Mouse (Mus musculus) limb, embryonic 11.5 days (tissue): Measurements from ENCODE around the gene Mei1. TPM values are rescaled to one million over a fixed set of nuclear protein-coding genes. Genes with fewer than 3 reads are reported as not detected.

ENCODE experiments used
- ATAC-seq: fragments of 200-750 bp; cut with Nextera tagmentation; 2 replicates; pipeline ENCODE4 v1.8.0; 2017; ENCODE audit warnings: low read depth; ENCODE audit not compliant: insufficient number of reproducible peaks, low FRiP score, low TSS enrichment
- DNase-seq: peaks from one replicate; pipeline ENCODE4 v3.0.0-alpha.2; 2015; ENCODE audit warnings: low spot score
- H3K27ac ChIP-seq: fragments of 300-500 bp; sonication (generic); replicated peaks from 2 replicates; pipeline ENCODE4 v1.5.1; 2014; ENCODE audit warnings: low read depth, mild to moderate bottlenecking, low read length
- H3K27me3 ChIP-seq: fragments of 300-500 bp; sonication (generic); 2 replicates; pipeline ENCODE4 v1.6.1; 2014; ENCODE audit warnings: mild to moderate bottlenecking, low read length, mixed read lengths; ENCODE audit not compliant: control insufficient read depth, insufficient read depth
- H3K36me3 ChIP-seq: fragments of 300-500 bp; sonication (generic); 2 replicates; pipeline ENCODE4 v1.6.1; 2014; ENCODE audit warnings: mild to moderate bottlenecking, low read length, moderate library complexity, mixed read lengths; ENCODE audit not compliant: control insufficient read depth, insufficient read depth
- H3K4me1 ChIP-seq: fragments of 300-500 bp; sonication (generic); 2 replicates; pipeline ENCODE4 v1.6.1; 2014; ENCODE audit warnings: low read length, mixed read lengths; ENCODE audit not compliant: control insufficient read depth, insufficient read depth
- H3K4me2 ChIP-seq: fragments of 300-500 bp; sonication (generic); 2 replicates; pipeline ENCODE4 v1.6.1; 2014; ENCODE audit warnings: low read depth, mild to moderate bottlenecking, moderate library complexity; ENCODE audit not compliant: severe bottlenecking
- H3K4me3 ChIP-seq: fragments of 300-500 bp; sonication (generic); 2 replicates; pipeline ENCODE4 v1.5.1; 2014; ENCODE audit warnings: low read depth, low read length
- H3K9ac ChIP-seq: fragments of 300-500 bp; sonication (generic); 2 replicates; pipeline ENCODE4 v1.6.1; 2014; ENCODE audit warnings: mild to moderate bottlenecking, low read length
- H3K9me3 ChIP-seq: fragments of 300-500 bp; sonication (generic); 2 replicates; pipeline ENCODE4 v1.6.1; 2016; ENCODE audit warnings: low read length; ENCODE audit not compliant: control insufficient read depth
- WGBS: fragments of 180-500 bp; shearing (Covaris S2); extraction: QIAGEN DNeasy Blood & Tissue Kit; methylation state at CpG from one replicate; pipeline ENCODE4 v1.1.7; 2014; 5-methylcytosine and 5-hydroxymethylcytosine counted together
- polyA plus RNA-seq: library from polyadenylated mRNA; unstranded; fragments of >200 nt; fragmentation: Nextera tagmentation; extraction: Ambion mirVana; gene quantifications from 2 replicates; pipeline ENCODE4 v1.2.1, GENCODE M21; 2014

The Mei1 gene
- polyA plus RNA-seq, 1 experiment from 2014 or later = 0.05 TPM

DNA sequence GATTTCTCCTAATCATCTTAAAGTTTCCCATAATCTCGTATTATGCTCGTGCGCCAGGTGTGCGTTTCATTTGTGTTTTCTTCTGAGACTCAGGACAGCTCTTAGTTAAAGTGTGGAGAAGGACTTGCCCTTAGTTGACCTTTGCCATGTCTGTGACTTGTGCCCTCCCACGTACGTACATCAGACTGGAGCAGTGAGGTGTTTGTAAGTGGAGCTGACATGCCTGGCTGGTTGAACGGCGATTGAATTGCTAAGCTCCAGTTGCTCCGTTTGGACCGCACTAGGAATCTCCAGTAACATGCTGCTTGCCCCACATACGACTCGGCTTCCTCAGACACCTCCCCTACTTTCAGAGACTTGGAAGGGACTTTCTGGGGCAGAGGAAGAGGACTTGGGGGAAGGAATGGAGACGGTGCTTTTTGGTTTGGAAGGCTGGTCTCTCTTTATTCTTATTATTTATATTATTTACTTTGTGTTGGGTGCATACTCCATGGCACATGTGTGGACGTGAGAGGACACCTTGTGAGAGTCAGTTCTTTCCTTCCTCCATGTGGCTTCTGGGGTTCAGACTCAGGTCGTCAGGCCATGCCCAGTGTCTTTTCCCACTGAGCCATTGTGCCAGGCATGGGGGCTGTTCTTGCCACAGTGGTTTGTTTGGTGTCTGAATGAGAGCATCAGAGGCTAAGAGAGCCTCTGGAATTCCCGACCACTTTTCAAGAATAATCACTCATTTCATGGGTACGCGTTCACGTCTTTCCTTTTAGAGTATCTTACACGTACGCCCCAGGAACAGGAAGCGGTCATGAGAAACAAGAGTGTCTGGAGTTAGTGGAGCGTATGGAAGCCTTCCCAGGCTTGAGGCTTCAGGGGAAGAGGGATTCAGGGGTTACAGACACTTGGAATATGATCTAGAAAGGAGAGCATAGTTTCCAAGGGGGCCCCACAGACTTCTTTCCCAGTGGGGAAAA, 97.7 kb downstream of the Mei1 start:
- 64% methylated on average over 23 of the region's 23 CpGs for WGBS
- H3K27ac ChIP-seq = no peak overlapping the region
- peaks cover 21% of the 10 kb centered on the region for H3K4me1 ChIP-seq
- no peaks in the 10 kb centered on the region for H3K27me3 ChIP-seq
- DNase-seq (no peak), ATAC-seq (no peak)
- no peak overlapping the region for H3K9ac ChIP-seq
- H3K9me3 ChIP-seq = no peaks in the 10 kb centered on the region
- H3K4me2 ChIP-seq = no peak overlapping the region
- H3K36me3 ChIP-seq = peaks cover 16% of the 10 kb centered on the region
- H3K4me3 ChIP-seq = no peak overlapping the region

DNA sequence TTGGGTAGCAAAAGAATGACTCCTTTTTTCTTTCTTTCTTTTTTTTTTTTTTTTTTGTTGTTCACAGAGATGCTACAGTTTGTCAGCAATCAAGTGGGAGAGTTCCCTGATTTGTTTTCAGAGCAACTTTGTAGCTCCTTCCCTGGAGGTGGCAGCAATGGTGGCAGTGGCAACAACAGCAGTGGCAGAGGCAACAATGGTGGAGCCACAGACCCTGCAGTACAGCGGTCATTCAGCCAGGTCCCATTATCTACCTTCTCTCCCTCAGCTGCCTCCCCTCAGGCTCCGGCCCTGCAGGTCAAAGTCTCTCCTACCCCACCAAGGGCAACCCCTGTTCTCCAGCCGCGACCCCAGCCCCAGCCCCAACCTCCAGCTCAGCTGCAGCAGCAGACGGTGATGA, 99.9 kb downstream of the Mei1 start:
- H3K9ac ChIP-seq = no peak overlapping the region

DNA sequence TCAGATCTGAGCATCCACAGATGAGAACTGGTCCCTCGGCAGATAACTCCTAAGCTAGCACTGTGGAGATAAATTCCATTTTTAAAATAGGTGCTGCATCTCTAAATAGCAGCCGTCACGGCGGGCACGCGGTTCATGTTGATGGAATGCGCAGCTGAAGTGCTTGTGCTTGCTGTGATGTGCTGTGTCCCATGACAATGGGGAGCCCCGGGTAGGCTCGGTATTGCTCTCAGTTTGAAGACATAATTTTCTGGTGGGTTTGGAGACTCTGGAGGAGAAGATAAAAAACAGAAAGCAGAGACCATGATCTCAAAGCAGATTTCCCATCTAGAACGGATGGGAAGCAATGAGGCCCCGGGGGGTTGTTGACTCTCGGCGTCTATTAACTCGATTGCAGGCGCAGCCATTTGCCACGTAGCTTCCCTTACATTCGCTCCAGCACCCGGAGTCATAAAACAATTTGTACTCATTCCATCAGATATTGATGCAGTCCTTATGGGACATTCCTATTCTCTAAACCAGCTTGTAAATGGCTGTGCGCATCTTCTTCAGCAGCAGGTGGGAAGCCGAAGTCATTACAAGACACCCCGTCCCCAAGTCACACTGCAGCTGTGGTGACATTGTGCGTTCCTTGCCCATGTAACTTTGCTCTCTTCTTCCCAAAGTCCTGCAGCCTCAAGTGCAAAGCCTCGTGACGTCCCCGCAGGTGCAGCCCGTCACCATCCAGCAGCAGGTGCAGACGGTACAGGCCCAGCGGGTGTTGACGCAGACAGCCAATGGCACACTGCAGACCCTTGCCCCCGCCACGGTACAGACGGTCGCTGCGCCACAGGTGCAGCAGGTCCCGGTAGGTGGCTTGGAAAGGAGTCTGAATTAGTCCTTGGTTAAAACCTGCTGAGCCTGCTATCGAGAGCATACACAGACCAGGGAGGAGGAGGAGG, 100.9 kb downstream of the Mei1 start:
- Histone ChIP-seq H3K4me2 (no peak overlapping the region), H3K27ac (no peak overlapping the region), H3K4me3 (no peak overlapping the region), H3K9me3 (no peaks in the 10 kb centered on the region), H3K36me3 (peaks cover 32% of the 10 kb centered on the region), H3K27me3 (no peaks in the 10 kb centered on the region), H3K9ac (no peak overlapping the region), H3K4me1 (peaks cover 16% of the 10 kb centered on the region)
- no peak for ATAC-seq
- DNase-seq = no peak
- WGBS = 82% methylated on average over 36 of the region's 36 CpGs

More for the DNA sequence above, 99.9 kb downstream of the Mei1 start:
- peaks cover 18% of the 10 kb centered on the region for H3K4me1 ChIP-seq
- no peaks in the 10 kb centered on the region for H3K9me3 ChIP-seq
- 85% methylated on average over 5 of the region's 5 CpGs for WGBS
- H3K4me3 ChIP-seq = no peak overlapping the region
- no peak overlapping the region for H3K27ac ChIP-seq
- H3K36me3 ChIP-seq = peaks cover 24% of the 10 kb centered on the region
- no peak for DNase-seq
- no peak overlapping the region for H3K4me2 ChIP-seq
- ATAC-seq = no peak
- H3K27me3 ChIP-seq = no peaks in the 10 kb centered on the region

DNA sequence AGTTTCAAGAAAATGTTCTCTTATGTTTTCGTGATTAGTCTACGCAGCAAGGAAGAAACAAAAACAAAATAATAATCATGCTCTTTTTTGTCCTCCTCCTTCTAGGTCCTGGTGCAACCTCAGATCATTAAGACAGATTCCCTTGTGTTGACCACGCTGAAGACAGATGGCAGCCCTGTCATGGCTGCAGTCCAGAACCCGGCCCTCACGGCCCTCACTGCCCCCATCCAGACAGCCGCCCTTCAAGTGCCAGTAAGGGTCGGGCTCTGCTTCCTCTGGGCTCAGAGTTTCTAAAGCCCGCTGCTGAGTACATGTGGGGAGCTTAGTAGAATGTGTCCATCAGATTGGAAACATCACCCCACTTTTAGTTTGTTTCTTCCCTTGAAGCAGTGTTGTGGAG, 102.9 kb downstream of the Mei1 start:
- H3K9me3 ChIP-seq = no peaks in the 10 kb centered on the region

GRCm38 (mm10) chr15:82175091-82175490, 105.3 kb downstream of the Mei1 start:
- Histone ChIP-seq H3K9me3 (no peaks in the 10 kb centered on the region), H3K9ac (no peak overlapping the region), H3K4me1 (no peaks in the 10 kb centered on the region), H3K27ac (no peak overlapping the region), H3K4me2 (no peak overlapping the region), H3K27me3 (no peaks in the 10 kb centered on the region), H3K36me3 (peaks cover 63% of the 10 kb centered on the region), H3K4me3 (no peak overlapping the region)
- 96% methylated on average over 9 of the region's 9 CpGs for WGBS
- ATAC-seq = no peak
- no peak for DNase-seq

More for the DNA sequence above, 102.9 kb downstream of the Mei1 start:
- Histone ChIP-seq H3K4me3 (no peak overlapping the region), H3K36me3 (peaks cover 42% of the 10 kb centered on the region), H3K27ac (no peak overlapping the region), H3K4me1 (no peaks in the 10 kb centered on the region), H3K9ac (no peak overlapping the region), H3K4me2 (no peak overlapping the region), H3K27me3 (no peaks in the 10 kb centered on the region)
- 91% methylated on average over 8 of the region's 8 CpGs for WGBS
- DNase-seq (no peak), ATAC-seq (no peak)

Other genes with a start within 250 kb of the Mei1 start
- gene Tob2, start 211.2 kb upstream of the Mei1 start, polyA plus RNA-seq = 16.7 and 16.8 TPM in 2 replicates
- 240 and 243 TPM in 2 replicates for gene Phf5a, start 198.1 kb upstream of the Mei1 start, polyA plus RNA-seq
- 158 and 162 TPM in 2 replicates for gene Aco2, start 197.7 kb upstream of the Mei1 start, polyA plus RNA-seq
- gene Polr3h, start 143.8 kb upstream of the Mei1 start, polyA plus RNA-seq = 68.2 and 71.3 TPM in 2 replicates
- gene Csdc2, start 133.2 kb upstream of the Mei1 start, polyA plus RNA-seq = 4.9 TPM in 2 replicates
- 15.3 and 16.0 TPM in 2 replicates for gene Pmm1, start 109.1 kb upstream of the Mei1 start, polyA plus RNA-seq
- not detected in 2 replicates for gene 1700029P11Rik, start 89.5 kb upstream of the Mei1 start, polyA plus RNA-seq
- gene Xrcc6, start 82.2 kb upstream of the Mei1 start, polyA plus RNA-seq = 91.0 and 105 TPM in 2 replicates
- gene Desi1, start 36.1 kb upstream of the Mei1 start, polyA plus RNA-seq = 34.4 and 37.7 TPM in 2 replicates
- 326 and 338 TPM in 2 replicates for gene Snu13, start 22.4 kb upstream of the Mei1 start, polyA plus RNA-seq
- 0.04 TPM in 1 of 2 replicates, not detected in the other for gene 4930407I10Rik, start 10.8 kb upstream of the Mei1 start, polyA plus RNA-seq
- gene Ccdc134, start 57.9 kb downstream of the Mei1 start, polyA plus RNA-seq = 22.3 and 24.4 TPM in 2 replicates
- 129 and 138 TPM in 2 replicates for gene Srebf2, start 77.2 kb downstream of the Mei1 start, polyA plus RNA-seq
- 0.31 TPM in 1 of 2 replicates, not detected in the other for gene Shisa8, start 142.8 kb downstream of the Mei1 start, polyA plus RNA-seq
- 0.27 TPM in 1 of 2 replicates, not detected in the other for gene Tnfrsf13c, start 154.4 kb downstream of the Mei1 start, polyA plus RNA-seq
- gene Cenpm, start 174.8 kb downstream of the Mei1 start, polyA plus RNA-seq = 88.0 and 89.3 TPM in 2 replicates
- not detected in 2 replicates for gene 1500009C09Rik, start 182.4 kb downstream of the Mei1 start, polyA plus RNA-seq
- gene Sept3, start 204.9 kb downstream of the Mei1 start, polyA plus RNA-seq = 37.6 and 47.4 TPM in 2 replicates
- gene Wbp2nl, start 229.0 kb downstream of the Mei1 start, polyA plus RNA-seq = 0.20 TPM in 1 of 2 replicates, not detected in the other